Mouse (Mus musculus): ENCODE measurements at regions not wholly inside any gene's neighbourhood (a gene's known extent, or its start where the extent isn't known, plus 50 kb on each side); places are given as distances from the start of the nearest gene placed in this dataset.

- TF ChIP-seq ETS1 (IDR thresholded peaks at IDR 0.05; ENCODE audit: low read depth, low read length) (no peak), MAFK (IDR thresholded peaks at IDR 0.05; ENCODE audit: borderline replicate concordance, low read depth, low read length) (no peak)
Observed at GRCm38 (mm10) chr7:119250381-119250780, 66.0 kb upstream of the Gpr139 start.

Data from MEL (cell line).